Mouse (Mus musculus): ENCODE data around the gene Gm21190.
"Not testable (repeated sequence)": the region's sequence is repeated elsewhere in the genome, so short reads cannot be mapped to it uniquely, and the experiment has no call there.

- not testable (repeated sequence) for TF ChIP-seq CTCF (IDR thresholded peaks at IDR 0.05; ENCODE audit: low read depth, low read length); POLR2A (IDR thresholded peaks at IDR 0.05; ENCODE audit: insufficient read depth, low read length)
Measured at GRCm38 (mm10) chr5:15573735-15574134, 44.7 kb upstream of the Gm21190 start.
